Mouse (Mus musculus) embryonic stem cell, embryonic (primary cell): ENCODE data around the gene Soga1.

Source experiments
- CTCF ChIA-PET, 4 experiments: fragments of 300-600 bp in 2 of 4; fragments of 350-600 bp in 2 of 4; sonication (Branson Sonifier 250); formaldehyde crosslinking; loops; one replicate each; lab custom pipeline; 2022; ENCODE audit warnings: inconsistent platforms in 2 of 4; lab: Charles Lee
- POLR2A ChIA-PET, 4 experiments: fragments of 300-600 bp in 2 of 4; fragments of 350-600 bp in 2 of 4; sonication (Branson Sonifier 250); formaldehyde crosslinking; loops; one replicate each; lab custom pipeline; 2022; ENCODE audit warnings: antibody characterized with exemption in 4 of 4, inconsistent platforms in 1 of 4; lab: Charles Lee

Gene Soga1

DNA sequence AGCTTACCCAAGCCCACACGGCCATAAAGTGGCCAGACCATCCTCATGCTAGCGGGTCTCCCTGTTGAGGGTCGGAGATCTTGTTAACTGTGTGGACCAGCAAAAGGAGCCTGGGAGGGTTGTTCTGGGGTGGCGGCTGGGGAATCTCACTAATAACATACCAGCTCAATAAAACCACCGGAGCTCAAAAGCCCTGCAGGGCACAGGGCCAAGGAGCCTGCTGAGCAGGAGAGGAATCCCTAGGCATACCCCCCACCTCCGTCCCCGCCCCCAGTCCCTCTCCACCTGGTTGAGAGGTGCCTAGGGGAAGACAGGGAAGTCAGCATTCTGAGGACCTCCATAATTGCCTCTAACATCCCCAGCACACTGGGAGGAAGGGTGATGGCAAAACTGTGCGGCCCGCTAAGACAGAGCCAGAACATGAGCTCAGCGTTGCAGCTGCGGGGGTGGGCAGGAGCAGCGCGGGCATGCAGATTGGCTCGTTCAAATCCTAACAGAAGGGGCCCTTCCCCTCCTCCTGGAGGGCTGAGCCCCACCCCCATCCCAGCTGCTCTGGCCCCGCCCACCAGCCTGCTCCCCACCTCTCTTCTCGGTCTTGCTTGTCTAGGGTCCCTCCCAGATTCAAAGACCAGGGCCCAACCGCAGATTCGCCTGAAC, 20.6 kb downstream of the Soga1 start:
- POLR2A ChIA-PET = interaction anchor here (0.6 to 2.3 kb wide), 62 partner anchors 9 to 1143 kb away, joined by 3 to 17 read pairs (median 4); partner anchors contain the start of genes Rab5if (in 3 of the 4), Dsn1 (in 2 of the 4), Rbl1 (in 2 of the 4) and Tgif2 (in 2 of the 4)
- CTCF ChIA-PET = interaction anchor here (0.5 to 1.5 kb wide), 10 partner anchors 14 to 474 kb away, joined by 3 to 6 read pairs (median 4); partner anchors contain the start of gene Soga1 (in 1 of the 4)

GRCm38 (mm10) chr2:157057758-157058157, 21.3 kb downstream of the Soga1 start:
- CTCF ChIA-PET = interaction anchor here in 3 of 4 experiments (0.6 to 1.4 kb wide), 7 partner anchors 13 to 504 kb away, joined by 3 to 12 read pairs (median 5); partner anchors contain the start of gene Soga1 (in 1 of the 3)
- POLR2A ChIA-PET = interaction anchor here in 3 of 4 experiments (0.6 to 2.3 kb wide), 37 partner anchors 9 to 857 kb away, joined by 3 to 17 read pairs (median 4); partner anchors contain the start of genes Tgif2 (in 2 of the 3), Dsn1 (in 1 of the 3), Rbl1 (in 1 of the 3) and Soga1 (in 1 of the 3)

DNA sequence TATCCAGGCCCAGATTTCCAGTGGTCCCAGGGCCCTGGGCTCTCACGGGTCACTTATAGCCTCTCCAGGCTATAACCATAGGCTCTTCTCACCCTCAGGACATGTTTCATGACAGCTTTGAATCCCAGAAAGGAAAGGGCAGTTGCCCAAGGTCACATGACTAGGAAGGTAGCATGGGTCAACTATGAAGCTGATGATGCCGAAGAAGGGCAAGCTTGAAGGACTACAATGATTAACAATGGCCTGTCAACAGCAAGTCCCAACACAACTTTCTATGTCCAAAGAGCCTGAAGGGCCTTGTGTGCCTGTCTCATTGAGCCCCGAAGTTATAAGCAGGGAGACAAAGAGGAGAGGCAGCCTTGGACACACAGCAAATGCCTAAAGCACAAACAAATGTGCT, 21.9 kb downstream of the Soga1 start:
- POLR2A ChIA-PET = interaction anchor here in 2 of 4 experiments (0.6 to 2.2 kb wide), 9 partner anchors 10 to 857 kb away, joined by 3 to 13 read pairs (median 4); partner anchors contain the start of gene Dsn1 (in 1 of the 2)
- CTCF ChIA-PET = interaction anchor here in 2 of 4 experiments (0.8 to 1.0 kb wide), 2 partner anchors 13 to 17 kb away, joined by 3 to 5 read pairs; no protein-coding TSS in a partner anchor

- CTCF ChIA-PET = interaction anchor here in 2 of 4 experiments (1.2 to 4.9 kb wide), 4 partner anchors 12 to 25 kb away, joined by 3 to 23 read pairs (median 12); no protein-coding TSS in a partner anchor
These were observed 23.3 kb downstream of the Soga1 start for GRCm38 (mm10) chr2:157055721-157056120.

DNA sequence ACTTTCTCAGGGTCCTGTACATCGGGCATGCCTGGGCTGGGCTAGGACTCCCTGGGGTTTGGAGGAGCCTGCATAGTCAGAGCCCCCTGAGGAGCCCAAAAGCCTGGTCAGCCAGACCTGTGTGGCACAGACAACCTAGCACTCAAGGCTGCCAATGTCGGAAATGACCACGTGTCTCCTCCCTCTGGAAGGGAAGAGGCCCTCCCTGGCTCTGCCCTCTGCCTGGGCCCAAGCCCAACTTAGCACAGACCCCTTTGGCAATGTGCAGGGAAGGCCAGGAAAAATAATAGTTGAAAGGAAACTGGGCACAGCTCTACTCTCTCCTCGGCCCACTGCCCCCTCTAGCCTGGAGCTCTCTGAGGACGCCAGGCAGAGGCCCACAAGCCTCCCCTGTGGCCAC, 24.2 kb downstream of the Soga1 start:
- ChIA-PET POLR2A (interaction anchor here in 2 of 4 experiments (1.3 to 3.1 kb wide), 4 partner anchors 9 to 151 kb away, joined by 3 to 15 read pairs (median 4); partner anchors contain the start of gene Rbl1 (in 1 of the 2)), CTCF (interaction anchor here in 3 of 4 experiments (0.6 to 4.9 kb wide), 5 partner anchors 10 to 24 kb away, joined by 3 to 23 read pairs (median 5); no protein-coding TSS in a partner anchor)

More at GRCm38 (mm10) chr2:157055721-157056120, 23.3 kb downstream of the Soga1 start:
- POLR2A ChIA-PET = interaction anchor here in 2 of 4 experiments (1.0 to 3.1 kb wide), 4 partner anchors 10 to 149 kb away, joined by 3 to 15 read pairs (median 4); partner anchors contain the start of gene Rbl1 (in 1 of the 2)

DNA sequence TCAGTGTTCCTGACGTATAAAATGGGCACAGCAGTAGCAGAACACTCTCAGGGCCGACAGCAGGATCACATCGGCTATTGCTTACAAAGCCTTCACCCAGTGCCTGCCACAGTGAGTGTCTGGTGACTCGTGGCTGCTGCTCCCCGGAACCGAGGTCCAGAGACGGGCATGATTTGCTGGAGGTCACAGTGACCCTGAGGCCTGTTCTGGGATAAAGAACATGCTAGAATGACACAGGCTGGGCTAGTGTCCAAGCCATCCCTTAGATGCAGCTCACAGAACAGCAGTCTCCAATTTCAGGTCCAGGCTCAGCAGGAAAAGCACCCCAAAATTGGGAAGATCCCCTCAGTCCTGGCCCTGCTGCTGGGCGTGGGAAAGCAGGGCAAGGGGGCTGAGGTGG, 24.8 kb downstream of the Soga1 start:
- ChIA-PET CTCF (interaction anchor here (0.6 to 4.9 kb wide), 12 partner anchors 10 to 284 kb away, joined by 3 to 23 read pairs (median 6); no protein-coding TSS in a partner anchor), POLR2A (interaction anchor here in 2 of 4 experiments (1.3 to 3.1 kb wide), 4 partner anchors 14 to 151 kb away, joined by 3 to 15 read pairs (median 3); partner anchors contain the start of gene Rbl1 (in 1 of the 2))

DNA sequence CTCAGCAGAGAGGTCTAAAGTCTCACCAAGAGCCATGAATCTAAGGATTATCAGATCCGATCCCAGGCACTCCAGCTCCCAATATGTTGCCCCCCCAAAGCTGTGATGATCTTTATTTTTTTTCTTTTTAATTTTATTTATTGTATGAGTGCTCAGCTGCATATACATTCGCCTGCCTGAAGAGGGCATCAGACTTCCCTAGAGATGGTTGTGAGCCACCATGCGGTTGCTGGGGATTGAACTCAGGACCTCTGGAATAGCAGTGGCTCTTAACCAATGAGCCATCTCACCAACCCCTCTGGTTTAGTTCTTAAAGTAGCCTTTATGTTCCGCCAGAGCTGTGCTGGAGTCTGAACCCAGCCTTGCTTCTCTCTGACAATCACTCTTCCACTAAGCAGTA, 25.3 kb downstream of the Soga1 start:
- POLR2A ChIA-PET = interaction anchor here in 2 of 4 experiments (1.3 to 3.1 kb wide), 2 partner anchors 13 to 25 kb away, joined by 3 to 15 read pairs; no protein-coding TSS in a partner anchor
- CTCF ChIA-PET = interaction anchor here (0.6 to 4.9 kb wide), 11 partner anchors 10 to 284 kb away, joined by 3 to 23 read pairs (median 6); no protein-coding TSS in a partner anchor

GRCm38 (mm10) chr2:157053124-157053523, 25.9 kb downstream of the Soga1 start:
- POLR2A ChIA-PET = interaction anchor here in 2 of 4 experiments (1.3 to 3.1 kb wide), 2 partner anchors 13 to 24 kb away, joined by 3 to 15 read pairs; no protein-coding TSS in a partner anchor
- CTCF ChIA-PET = interaction anchor here in 3 of 4 experiments (0.8 to 4.9 kb wide), 7 partner anchors 9 to 64 kb away, joined by 3 to 23 read pairs (median 6); no protein-coding TSS in a partner anchor

DNA sequence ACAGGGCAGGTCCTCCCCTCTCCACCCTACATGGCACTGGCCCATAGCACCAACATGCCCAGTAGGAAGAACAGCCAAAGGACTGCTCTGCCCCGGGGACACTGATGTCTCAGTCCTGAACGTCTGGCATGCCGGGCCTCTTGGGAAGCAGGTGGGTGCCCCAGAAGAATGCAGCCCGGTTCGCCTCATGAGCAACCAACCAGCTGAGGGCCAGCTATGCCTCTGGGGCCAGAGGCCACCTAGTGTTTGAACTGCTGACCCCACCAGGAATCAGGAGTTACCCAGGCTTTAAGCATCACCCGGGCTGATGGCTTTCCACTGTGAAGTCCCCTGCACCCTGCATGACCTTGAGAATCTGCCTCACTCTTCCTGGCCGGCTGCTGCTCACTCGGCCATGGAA, 26.6 kb downstream of the Soga1 start:
- ChIA-PET CTCF (interaction anchor here (0.5 to 4.9 kb wide), 10 partner anchors 9 to 848 kb away, joined by 3 to 23 read pairs (median 4); no protein-coding TSS in a partner anchor), POLR2A (interaction anchor here in 2 of 4 experiments (0.7 to 1.1 kb wide), 3 partner anchors 10 to 12 kb away, joined by 3 to 15 read pairs (median 3); no protein-coding TSS in a partner anchor)

DNA sequence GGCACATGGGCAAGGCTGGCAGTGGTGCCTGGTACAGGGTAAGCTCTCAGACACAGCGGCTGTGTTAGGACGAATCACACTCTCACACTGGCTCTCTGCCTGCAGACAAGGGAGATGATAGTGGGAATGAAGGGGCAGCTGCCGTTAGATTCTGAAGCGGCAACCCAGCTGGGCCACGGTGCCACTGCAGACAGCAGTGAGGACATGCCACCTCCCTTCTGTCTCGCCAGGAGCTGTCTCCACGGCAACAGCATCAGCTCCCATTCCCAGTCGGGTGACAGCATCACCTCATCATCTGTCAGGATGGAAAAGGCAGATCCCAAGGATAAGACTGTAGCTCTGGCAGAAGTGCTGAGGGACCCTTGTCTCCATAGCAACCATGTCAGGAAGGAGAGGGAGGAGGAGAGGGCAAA, 29.2 kb downstream of the Soga1 start:
- CTCF ChIA-PET = interaction anchor here in 2 of 4 experiments (0.8 to 1.0 kb wide), 2 partner anchors 10 to 76 kb away, joined by 3 read pairs; no protein-coding TSS in a partner anchor
- POLR2A ChIA-PET = interaction anchor here in 1 of 4 experiments (1.3 to 2.8 kb wide), 3 partner anchors 9 to 29 kb away, joined by 3 to 10 read pairs (median 9); no protein-coding TSS in a partner anchor

GRCm38 (mm10) chr2:157048395-157049181, 30.5 kb downstream of the Soga1 start:
- ChIA-PET CTCF (interaction anchor here in 3 of 4 experiments (0.5 to 0.7 kb wide), 3 partner anchors 10 to 475 kb away, joined by 3 to 7 read pairs (median 3); no protein-coding TSS in a partner anchor), POLR2A (interaction anchor here in 2 of 4 experiments (0.6 to 2.8 kb wide), 6 partner anchors 8 to 42 kb away, joined by 3 to 13 read pairs (median 7); partner anchors contain the start of gene Dsn1 (in 1 of the 2))

GRCm38 (mm10) chr2:157046956-157047355, 32.1 kb downstream of the Soga1 start:
- ChIA-PET POLR2A (interaction anchor here in 2 of 4 experiments (1.0 to 2.6 kb wide), 3 partner anchors 11 to 53 kb away, joined by 3 to 13 read pairs (median 9); no protein-coding TSS in a partner anchor), CTCF (no interaction called here)

DNA sequence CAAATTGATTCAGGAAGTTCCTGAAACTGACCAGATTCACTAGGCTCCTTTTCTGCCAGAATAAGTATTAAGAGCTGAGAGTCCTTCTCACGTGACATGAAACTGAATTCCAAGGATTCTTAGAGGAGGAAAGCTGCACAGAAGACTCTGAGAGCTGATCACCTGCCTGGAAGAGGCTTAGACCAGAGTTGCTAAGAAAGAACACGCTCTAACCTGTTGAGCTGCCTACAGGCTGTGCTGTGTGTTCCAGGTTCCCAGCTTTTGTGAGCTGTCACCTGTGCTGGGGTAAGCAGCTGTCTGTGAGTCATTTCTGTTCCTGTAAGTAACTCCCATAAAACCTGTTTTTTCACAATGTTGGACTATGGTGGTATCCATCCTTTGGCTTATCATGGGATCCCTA, 33.1 kb downstream of the Soga1 start:
- ChIA-PET POLR2A (interaction anchor here in 2 of 4 experiments (0.6 to 2.6 kb wide), 8 partner anchors 9 to 159 kb away, joined by 3 to 9 read pairs (median 3); partner anchors contain the start of gene Rbl1 (in 1 of the 2)), CTCF (interaction anchor here in 1 of 4 experiments (1.3 kb wide), 1 partner anchor 71 kb away, joined by 4 read pairs; no protein-coding TSS in a partner anchor)

GRCm38 (mm10) chr2:157043987-157044386, 35.1 kb downstream of the Soga1 start:
- ChIA-PET CTCF (interaction anchor here (0.6 to 2.2 kb wide), 33 partner anchors 8 to 269 kb away, joined by 3 to 17 read pairs (median 4); partner anchors contain the start of gene Myl9 (in 1 of the 4)), POLR2A (interaction anchor here in 3 of 4 experiments (0.6 to 1.3 kb wide), 11 partner anchors 11 to 284 kb away, joined by 3 to 5 read pairs (median 3); partner anchors contain the start of genes Dsn1 (in 1 of the 3) and Ndrg3 (in 1 of the 3))

DNA sequence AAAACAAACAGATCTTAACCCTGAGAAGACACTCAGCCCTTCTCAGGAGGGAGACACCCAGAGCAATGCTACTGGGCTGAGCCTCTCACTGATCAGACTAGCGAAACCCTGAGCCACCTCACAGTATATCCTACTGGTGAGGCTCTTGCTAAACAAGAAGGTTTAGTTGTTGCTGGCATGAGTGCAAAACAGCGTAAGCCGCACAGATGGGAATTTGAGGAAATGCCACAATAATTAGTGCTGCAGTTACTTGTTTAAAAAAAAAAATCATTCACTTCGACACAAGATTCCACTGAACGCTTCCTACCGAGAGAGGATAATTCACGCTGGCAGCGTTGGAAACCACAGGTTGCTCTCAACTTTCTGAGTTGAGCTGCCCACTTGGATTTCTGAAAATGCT, 35.5 kb downstream of the Soga1 start:
- CTCF ChIA-PET = interaction anchor here (0.6 to 2.2 kb wide), 21 partner anchors 9 to 268 kb away, joined by 3 to 17 read pairs (median 4); partner anchors contain the start of gene Myl9 (in 1 of the 4)
- POLR2A ChIA-PET = interaction anchor here in 3 of 4 experiments (0.6 to 1.3 kb wide), 8 partner anchors 11 to 71 kb away, joined by 3 to 5 read pairs (median 3); partner anchors contain the start of genes Dsn1 (in 1 of the 3) and Ndrg3 (in 1 of the 3)

DNA sequence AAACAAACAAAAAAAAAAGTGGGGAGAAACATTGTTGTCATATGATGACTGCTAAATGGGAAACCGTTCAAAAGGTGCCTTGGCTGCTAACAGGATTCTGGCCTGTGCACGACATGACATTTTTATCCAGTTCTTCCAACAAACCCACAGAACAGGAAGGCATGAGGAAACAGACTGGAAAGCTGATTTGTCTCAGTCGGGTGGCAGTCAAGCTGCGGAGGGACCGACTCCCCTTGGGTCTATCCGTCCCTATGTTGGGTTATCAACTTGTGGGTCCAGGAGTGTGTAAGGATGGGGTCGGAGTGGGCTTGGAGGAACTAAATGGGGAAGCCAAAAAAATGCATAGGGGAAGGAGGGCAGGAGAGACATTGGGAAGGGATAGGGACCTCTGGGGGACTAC, 37.6 kb downstream of the Soga1 start:
- ChIA-PET CTCF (interaction anchor here (0.7 to 2.9 kb wide), 10 partner anchors 11 to 232 kb away, joined by 3 to 30 read pairs (median 5); no protein-coding TSS in a partner anchor), POLR2A (interaction anchor here in 3 of 4 experiments (0.7 to 2.9 kb wide), 13 partner anchors 8 to 202 kb away, joined by 3 to 15 read pairs (median 7); partner anchors contain the start of gene Tgif2 (in 1 of the 3))
